Mouse (Mus musculus): Measurements from ENCODE around the gene Tnnt1.
"Not testable (repeated sequence)": the region's sequence is repeated elsewhere in the genome, so short reads cannot be mapped to it uniquely, and the experiment has no call there.

Tnnt1 gene

DNA sequence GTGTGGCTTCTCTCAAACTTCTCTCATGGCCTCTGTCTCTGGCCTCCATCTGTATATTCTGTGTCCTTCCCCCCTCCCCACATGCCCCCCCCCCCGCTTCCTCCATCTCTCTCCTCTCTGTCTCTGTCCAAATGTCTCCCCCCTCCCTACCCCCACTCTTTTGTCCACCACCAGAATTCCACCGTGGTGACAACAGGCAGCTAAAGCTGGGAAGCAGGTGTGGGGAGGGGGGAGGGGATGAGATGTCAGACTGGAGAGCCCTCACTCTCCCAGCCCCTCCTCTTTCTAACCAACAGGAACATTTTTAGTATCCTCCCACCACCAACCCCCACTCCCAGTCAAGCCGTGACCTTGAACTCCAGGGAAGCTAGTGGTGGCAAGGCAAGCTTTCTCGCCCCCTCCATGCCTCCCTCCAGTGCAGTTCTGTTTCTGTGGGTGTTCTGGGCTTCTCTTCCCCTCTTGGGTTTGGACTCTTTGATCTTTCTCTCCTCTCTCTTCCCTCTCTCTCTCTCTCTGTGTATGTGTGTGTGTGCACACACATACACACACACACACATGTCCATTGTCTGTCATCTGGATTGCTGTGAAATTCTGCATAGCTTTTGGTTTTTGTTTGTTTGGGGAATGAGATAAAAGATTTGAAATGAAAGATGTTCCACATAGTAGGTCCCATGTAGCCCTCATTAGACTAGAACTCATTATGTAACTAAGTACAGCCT lies at the start of gene Tnnt1:
TSS of gene Tnnt1 (minus strand) at position 51 of the 719 bp plus-strand sequence.
- DNase-seq, result no peak

DNA sequence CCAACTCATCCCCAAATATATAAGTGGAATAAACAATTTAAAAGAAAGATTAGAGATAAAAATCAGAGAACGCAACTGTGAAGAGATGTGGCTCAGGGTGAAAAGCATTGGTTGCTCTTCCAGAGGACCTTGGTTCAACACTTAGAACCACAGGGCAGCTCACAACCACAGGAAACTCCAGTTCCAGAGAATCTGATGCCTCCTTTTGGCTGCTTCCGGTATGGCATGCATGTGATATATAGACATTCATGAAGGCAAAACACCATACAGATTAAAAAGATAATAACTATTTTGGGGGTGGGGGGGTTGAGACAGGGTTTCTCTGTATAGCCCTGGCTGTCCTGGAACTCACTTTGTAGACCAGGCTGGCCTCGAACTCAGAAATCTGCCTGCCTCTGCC lies 46.5 kb upstream of the Tnnt1 start:
- no peak for DNase-seq

GRCm38 (mm10) chr7:4557167-4557560 lies 41.0 kb upstream of the Tnnt1 start:
- no peak for DNase-seq

DNA sequence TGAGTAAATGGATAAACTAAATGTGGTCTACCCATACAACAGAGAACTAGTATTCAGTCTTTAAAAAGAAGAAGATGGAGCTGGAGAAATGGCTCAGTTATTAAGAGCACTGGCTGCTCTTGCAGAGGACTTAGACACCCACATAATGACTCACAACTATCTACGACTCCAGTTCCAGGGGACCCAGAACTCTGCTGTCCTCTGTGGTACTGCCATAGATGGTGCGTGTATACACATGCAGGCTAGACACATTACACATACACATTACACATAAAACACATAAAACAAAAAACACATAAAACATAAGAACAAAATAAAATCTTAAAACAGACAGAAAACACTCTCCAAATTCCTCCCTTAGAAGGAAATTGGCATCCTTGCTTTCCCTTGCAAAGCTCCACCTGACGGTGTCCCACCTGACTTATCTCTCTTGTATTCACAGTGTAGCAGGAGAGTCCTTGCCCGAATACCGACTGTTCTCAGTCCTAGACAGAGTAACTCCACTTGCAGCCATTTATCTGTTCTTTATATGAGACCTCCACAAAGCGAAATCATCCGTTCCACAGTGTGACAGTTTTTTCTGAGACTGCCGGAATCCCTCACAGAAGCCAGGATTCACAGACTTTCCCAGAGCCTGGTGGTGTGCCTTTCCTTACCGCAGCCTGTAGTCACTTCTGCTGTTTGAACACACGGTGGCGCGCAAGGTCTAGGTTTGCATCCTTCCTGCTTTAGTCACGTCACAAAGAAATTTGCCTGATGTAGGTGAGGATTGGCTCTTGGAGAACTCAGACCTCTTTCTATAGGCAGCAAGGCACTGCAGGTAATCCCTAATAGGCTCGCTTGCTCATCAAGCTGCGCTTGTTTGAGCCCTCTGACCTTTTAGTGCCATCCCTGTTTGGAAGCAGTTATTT lies 40.3 kb upstream of the Tnnt1 start:
- peak; percentile 81 for DNase-seq

DNA sequence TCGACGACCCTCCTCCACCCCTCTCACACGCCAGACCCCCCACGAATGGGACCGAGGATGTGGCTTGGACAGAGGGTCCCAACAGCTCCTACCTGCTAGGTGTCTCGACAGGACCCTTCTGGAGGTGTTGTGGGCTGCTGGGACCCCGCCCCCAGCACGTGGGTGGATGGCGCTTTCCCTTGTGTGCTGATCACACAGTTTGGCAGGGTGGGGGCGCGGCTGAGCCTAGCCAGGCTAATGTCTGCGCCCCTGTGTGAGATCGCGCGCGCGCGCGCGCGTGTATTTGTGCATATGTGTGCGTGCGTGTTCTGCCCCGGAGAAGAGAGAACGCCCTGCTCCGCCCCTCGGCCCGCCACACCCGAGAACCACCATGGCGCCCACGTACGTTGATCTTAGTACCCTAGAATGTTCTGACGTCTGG lies 31.0 kb upstream of the Tnnt1 start, which contains the start of gene Syt5:
TSS of gene Syt5 (minus strand) at position 321 of the 421 bp plus-strand sequence.
- DNase-seq, result peak; percentile 29

DNA sequence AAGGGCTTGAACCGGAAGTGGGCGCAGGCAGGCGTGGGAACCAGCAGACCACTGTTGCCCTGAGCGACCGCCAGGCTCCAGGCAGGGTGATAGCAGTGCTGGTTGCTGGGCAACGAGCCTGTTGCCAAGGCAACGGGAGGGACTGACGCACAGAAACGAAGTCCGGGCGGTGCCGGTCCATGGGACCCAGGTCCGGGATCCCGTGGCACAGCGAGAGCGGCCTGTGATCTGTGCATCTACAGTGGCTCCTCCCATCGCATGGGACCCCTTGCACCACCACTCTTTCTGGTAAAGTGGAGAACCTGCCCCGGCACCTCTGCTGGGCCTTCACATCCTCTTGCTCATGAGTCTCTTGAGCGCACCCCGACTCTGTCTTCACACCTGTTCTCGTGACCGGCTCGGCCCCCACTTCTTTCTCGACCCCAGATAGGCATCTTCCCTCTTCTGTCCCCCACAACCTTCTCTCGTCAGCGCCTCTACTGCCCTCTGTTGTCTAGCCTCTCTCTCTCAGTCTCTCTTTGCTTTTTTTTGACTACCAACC lies 30.5 kb upstream of the Tnnt1 start:
- DNase-seq, result peak; percentile 77

DNA sequence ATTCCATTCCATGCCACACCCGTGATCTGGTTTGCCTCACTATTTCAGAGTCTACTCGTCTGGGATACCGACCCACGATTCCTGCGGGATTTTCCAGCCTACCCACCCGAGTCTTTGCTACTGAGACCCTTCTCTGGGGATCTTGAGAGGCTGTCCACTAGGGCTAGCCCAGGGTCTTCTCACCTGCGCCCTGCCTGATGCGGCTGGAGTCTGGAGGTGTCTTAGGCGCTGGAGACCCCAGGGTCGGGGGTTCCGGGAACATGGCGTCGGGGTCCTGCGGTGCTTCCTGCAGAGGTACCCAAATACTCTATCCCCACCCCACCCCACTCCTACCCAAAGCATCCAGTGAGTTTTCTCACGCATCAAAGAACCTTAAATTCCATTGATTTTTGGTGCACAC lies 29.9 kb upstream of the Tnnt1 start:
- DNase-seq, result no peak

GRCm38 (mm10) chr7:4542013-4542412 lies 25.8 kb upstream of the Tnnt1 start:
- DNase-seq, result no peak

- DNase-seq, result no peak
Measured at GRCm38 (mm10) chr7:4541344-4541743, 25.2 kb upstream of the Tnnt1 start.

DNA sequence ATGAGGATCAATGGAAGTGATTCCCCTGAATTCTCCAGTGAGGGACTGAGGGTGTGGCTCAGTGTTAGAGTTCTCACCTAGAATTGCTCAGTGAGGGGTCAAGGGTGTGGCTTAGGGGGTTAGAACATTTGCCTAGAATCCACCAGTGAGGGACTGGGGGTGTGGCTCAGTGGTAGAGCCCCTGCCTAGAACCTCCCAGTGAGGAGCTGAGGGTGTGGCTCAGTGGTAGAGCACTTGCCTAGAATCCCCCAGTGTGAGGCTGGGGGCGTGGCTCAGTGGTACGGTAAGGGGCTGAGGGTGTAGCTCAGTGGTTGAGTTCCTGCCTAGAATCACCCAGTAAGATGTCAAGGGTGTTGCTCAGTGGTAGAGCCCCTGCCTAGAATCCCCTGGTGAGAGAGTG lies 22.8 kb upstream of the Tnnt1 start:
- no peak for DNase-seq

DNA sequence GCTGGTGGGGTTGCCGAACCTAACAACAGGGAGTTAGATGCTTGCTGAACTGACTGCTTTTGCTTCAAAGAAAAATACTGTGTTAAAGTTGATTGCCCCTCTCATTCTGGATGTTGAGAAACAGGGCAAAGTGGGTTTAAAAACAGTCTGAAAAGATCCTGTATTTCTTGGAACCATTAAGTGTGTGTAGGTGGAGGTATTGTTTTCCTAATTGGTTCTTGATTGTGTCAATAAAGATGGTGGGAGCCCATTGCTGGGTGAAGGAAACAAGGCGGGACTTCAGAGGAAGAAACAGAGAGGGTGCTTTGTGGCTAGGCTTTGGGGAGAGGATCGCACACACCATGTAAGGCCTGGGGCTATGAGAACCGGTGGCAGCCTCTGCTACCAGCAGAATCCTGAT lies 21.0 kb upstream of the Tnnt1 start:
- no peak for DNase-seq

DNA sequence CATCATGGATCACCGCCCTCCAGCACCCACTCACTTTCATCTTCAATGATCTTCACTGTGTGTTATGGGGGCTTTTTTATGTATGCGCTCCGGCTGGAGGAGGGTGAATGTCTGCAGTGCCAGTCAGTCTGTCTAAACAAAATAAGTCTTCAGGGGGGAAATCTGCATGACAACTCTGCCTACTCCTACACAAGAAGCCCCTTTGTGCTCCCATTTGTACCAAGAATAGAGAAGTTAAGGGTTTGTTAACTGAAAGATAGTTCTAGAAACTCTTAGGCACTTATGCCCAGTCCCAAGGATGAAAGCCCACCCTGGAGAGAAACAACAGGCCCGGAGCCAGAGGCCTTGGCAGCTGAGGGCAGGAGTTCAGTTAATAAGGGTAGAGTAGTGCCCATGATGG lies 20.2 kb upstream of the Tnnt1 start:
- no peak for DNase-seq

GRCm38 (mm10) chr7:4532005-4532729 lies 16.0 kb upstream of the Tnnt1 start, which contains the start of gene Dnaaf3:
Gene Dnaaf3, minus strand, starts transcription at chr7:4532453.
- no peak for DNase-seq

DNA sequence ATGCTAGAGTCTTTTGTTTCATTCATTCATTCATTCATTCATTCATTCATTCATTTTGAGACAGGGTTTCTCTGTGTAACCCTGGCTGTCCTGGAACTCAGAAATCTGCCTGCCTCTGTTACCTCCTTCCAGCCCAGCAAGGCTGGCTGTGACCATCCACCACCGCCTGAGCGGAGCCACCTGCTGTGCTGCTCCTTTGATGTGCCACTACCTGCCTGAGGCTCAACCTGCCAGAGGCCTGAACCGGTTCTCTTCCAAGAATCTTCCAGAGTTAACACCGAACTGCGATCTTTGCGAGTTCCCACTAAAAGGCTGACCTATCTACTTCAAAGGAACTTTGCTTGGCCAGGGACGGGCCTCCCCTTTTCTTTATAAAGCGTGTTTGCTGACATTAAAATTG lies 14.0 kb upstream of the Tnnt1 start:
- not testable (repeated sequence) for DNase-seq

DNA sequence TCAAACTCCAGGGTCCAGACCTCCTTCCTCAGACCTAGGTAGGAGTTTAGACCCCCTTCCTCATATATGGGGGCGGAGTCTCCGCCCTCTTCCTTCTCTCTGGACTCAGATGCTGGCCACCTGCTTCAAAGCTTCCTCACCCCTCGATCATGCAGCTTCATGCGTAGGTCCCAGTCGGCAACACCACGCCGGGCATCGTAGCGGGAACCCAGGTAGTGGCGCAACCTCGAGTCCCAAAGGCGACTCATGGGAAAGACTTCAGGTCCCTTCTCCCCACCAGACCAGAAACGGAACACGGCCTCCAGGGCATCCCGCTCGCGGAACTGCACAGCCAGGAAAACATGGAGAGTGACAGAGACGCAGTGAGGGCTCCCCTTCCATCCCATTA lies 11.1 kb upstream of the Tnnt1 start:
- no peak for DNase-seq

- peak; percentile 45 for DNase-seq
Measured at GRCm38 (mm10) chr7:4526341-4527301, 10.4 kb upstream of the Tnnt1 start.

DNA sequence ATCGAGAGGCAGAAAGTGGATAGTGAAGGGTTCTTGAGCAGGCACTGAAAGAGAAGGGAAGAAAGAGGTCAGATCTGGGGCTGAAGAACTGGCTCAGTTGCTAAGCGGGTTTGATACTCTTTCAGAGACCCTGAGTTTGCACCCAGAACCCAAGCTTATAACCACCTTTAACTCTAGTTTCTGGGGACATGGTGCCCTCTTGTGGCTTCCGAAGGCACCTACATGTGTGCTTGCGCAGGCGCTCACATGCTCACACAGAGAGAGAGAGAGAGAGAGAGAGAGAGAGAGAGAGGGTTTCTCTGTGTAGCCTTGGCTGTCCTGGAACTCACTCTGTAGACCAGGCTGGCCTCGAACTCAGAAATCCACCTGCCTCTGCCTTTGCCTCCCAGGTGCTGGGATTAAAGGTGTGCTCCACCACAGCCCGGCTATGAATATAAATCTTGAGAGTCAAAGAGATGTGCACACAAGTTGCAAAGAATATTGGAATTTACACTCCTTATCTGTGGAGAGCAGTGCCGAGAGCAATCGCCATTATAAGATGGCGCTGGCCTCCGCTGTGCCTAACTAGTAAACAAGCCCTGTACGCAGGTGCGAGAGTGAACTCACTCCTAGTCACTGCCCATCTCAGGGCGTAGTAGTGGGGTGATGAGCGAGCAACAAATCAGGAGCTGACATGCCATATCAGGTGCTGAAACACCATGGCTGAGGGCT lies 8.2 kb upstream of the Tnnt1 start, which contains the start of gene Tnni3:
TSS of gene Tnni3 (minus strand) at position 18 of the 711 bp plus-strand sequence.
- not testable (repeated sequence) for DNase-seq

DNA sequence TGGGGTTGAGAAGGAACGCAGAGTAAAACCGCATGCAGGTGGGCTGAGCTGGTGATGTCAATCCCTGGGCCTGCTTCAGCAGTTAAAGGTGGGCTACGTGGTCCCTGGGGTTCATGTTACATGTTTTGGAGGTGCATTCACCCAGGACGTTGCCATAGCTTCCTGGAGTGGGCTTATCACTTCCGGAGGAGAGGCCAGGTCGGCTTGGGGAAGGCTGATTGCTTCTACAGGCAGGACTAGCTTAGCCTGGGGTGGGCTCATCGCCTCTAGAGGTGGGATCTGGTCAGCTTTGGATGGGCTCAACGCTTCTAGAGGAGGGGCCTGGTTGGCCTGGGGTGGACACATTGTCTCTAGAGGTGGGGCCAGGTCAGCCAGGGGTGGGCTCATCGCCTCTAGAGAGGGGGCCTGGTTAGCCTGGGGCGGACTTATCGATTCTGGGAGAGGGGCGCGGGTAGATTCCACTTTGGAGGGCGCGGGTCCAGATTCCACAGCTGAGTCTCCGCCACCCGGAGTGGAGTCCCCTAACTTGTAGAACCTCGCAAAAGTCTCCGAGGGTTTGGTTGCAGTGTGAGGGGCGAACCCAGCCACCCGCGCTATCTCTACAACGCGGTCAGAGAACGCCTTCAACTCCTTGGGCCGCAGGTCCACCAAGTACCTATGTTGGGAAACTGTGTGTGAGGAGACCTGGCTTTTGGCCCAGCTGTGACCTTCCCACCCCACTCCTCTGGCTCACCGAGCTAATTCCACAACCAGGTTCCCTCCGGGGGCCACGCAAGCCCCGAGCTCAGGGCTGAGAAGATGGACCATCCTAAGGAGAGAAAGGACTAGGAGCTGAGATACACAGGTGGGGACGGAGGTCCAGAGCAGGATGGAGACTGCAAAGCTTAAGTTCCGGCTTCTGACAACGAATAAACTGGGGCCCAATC lies 7.3 kb upstream of the Tnnt1 start:
- no peak for DNase-seq

GRCm38 (mm10) chr7:4522292-4522691 lies 6.1 kb upstream of the Tnnt1 start:
- no peak for DNase-seq

Measured in cerebellum, adult 8-10 months (tissue).